ENCODE assay signal across 8 mouse cellular contexts in genomic region chr2:172042125-172042524, GRCm38 (mm10). TPM values are rescaled to one million over a fixed set of nuclear protein-coding genes. Genes with fewer than 3 reads are reported as not detected.
DNase-seq lines count a peak whose midpoint lies in the region; ATAC-seq and TF ChIP-seq lines count a peak whose summit lies in the region.

No protein-coding gene starts in this region.

- H3K27me3 ChIP-seq in forebrain, embryonic 14.5 days (replicated peaks; ENCODE audit: control insufficient read depth, insufficient read depth, low read length): peaks cover 41% of the 10 kb centered on the region

- DNase-seq in thymus, postnatal 4 days: peak; percentile 46
- no peak for DNase-seq in thymus, postnatal 0 days (ENCODE audit: low spot score)
- peak; percentile 84 for DNase-seq in forebrain, embryonic 14.5 days (ENCODE audit: low spot score)
- DNase-seq in heart, postnatal 4 days: peak; percentile 90
- peak; percentile 37 to 55 for DNase-seq in layer of hippocampus, adult 2 months (ENCODE audit: low spot score in 2 of 2)
- peak; percentile 18 for DNase-seq in lung, adult 2 months
- DNase-seq in ovary, postnatal 10 days (ENCODE audit: low spot score): peak; percentile 71

- peak overlapping the region; percentile 54 for H3K9ac ChIP-seq in forebrain, embryonic 14.5 days (ENCODE audit: low read length)

- no peaks in the 10 kb centered on the region for H3K9me3 ChIP-seq in forebrain, embryonic 14.5 days (replicated peaks; ENCODE audit: control insufficient read depth, low read length)

- peak overlapping the region; percentile 38 for H3K4me3 ChIP-seq in forebrain, embryonic 14.5 days (ENCODE audit: low read depth, low read length)
- peak overlapping the region; percentile 35 for H3K4me3 ChIP-seq in layer of hippocampus, adult 2 months
- H3K4me3 ChIP-seq in lung, adult 2 months (replicated peaks; ENCODE audit: extremely low read depth, low read depth, low read length): no peak overlapping the region

- no peak for TF ChIP-seq POLR2A in lung, adult 2 months (IDR thresholded peaks at IDR 0.05; ENCODE audit: borderline replicate concordance, extremely low read depth, low read depth, low read length)

- peak; percentile 44 for TF ChIP-seq CTCF in layer of hippocampus, adult 2 months (conservative IDR thresholded peaks at IDR 0.05)
- no peak for TF ChIP-seq CTCF in lung, adult 2 months (IDR thresholded peaks at IDR 0.05; ENCODE audit: insufficient read depth, low read length)

- no peaks in the 10 kb centered on the region for H3K36me3 ChIP-seq in forebrain, embryonic 14.5 days (ENCODE audit: control insufficient read depth, insufficient read depth, low read length)

- peaks cover 7% of the 10 kb centered on the region; the same call in 1 of the 2 replicates for H3K4me1 ChIP-seq in forebrain, embryonic 14.5 days (ENCODE audit: control insufficient read depth, insufficient read depth, low read length)
- H3K4me1 ChIP-seq in lung, adult 2 months (ENCODE audit: control insufficient read depth, insufficient read depth, low read length): no peaks in the 10 kb centered on the region

- peak overlapping the region; percentile 83 for H3K4me2 ChIP-seq in forebrain, embryonic 14.5 days (ENCODE audit: low read length)

- no peak overlapping the region for H3K27ac ChIP-seq in forebrain, embryonic 14.5 days (ENCODE audit: low read depth, low read length)
- no peak overlapping the region for H3K27ac ChIP-seq in layer of hippocampus, adult 2 months

- under 1% methylated on average over 34 of the region's 34 CpGs for WGBS in forebrain, embryonic 14.5 days
- 2% methylated on average over 34 of the region's 34 CpGs for WGBS in lung, adult 2 months

- peak; percentile 73 for ATAC-seq in forebrain, embryonic 14.5 days
- ATAC-seq in CD4-positive, CD25-positive, alpha-beta regulatory T cell, adult 4 months: no peak

RNA-seq across cellular contexts. Expression of gene Cbln4, which starts 1.1 kb away (rescaled TPM):
- polyA plus RNA-seq in thymus, postnatal 0 days (2015; fragmentation: Nextera tagmentation; extraction: Ambion mirVana): 0.04 and 0.09 TPM in 2 replicates
- polyA plus RNA-seq in forebrain, embryonic 14.5 days (2014; fragmentation: Nextera tagmentation; extraction: Ambion mirVana): 7.6 and 12.1 TPM in 2 replicates
- total RNA-seq in heart, postnatal 4 days (2021): not detected
- 1 to 10 TPM; 5.2 to 6.2 TPM for total RNA-seq in layer of hippocampus, adult 2 months (2021)
- not detected in 2 replicates for polyA plus RNA-seq in lung, adult 2 months (2012; rRNA removed)
- polyA plus RNA-seq in CD4-positive, CD25-positive, alpha-beta regulatory T cell, adult 4 months (2017; shearing (Covaris generic)): under 1 TPM in 1 of 2 experiments, not detected in 1; 0.11 TPM
